Mouse (Mus musculus) ES-E14 (cell line): ENCODE measurements around the gene Hacd3. TPM values are rescaled to one million over a fixed set of nuclear protein-coding genes. Genes with fewer than 3 reads are reported as not detected.

ENCODE experiments used
- DNase-seq: peaks from one replicate; pipeline ENCODE4 v3.0.0-alpha.2; 2013; ENCODE audit warnings: low read depth, low spot score
- H3K27ac ChIP-seq: 2 replicates; pipeline ENCODE4 v1.5.1; 2012; ENCODE audit warnings: low read depth, mild to moderate bottlenecking, low read length, moderate library complexity, mixed read lengths; ENCODE audit not compliant: poor library complexity, insufficient read depth, severe bottlenecking
- H3K36me3 ChIP-seq: 2 replicates; pipeline ENCODE4 v1.6.1; 2012; ENCODE audit warnings: mild to moderate bottlenecking, low read length, moderate library complexity, mixed read lengths; ENCODE audit not compliant: control insufficient read depth, poor library complexity, insufficient read depth, severe bottlenecking
- H3K4me1 ChIP-seq, 2 experiments: fragments of 150-350 bp in 1 of 2; sonication (generic) in 1 of 2; 2 replicates each; pipeline ENCODE4 v1.6.1; 2012; ENCODE audit warnings: low read length in 2 of 2, mild to moderate bottlenecking in 1 of 2, mixed read lengths in 1 of 2; ENCODE audit not compliant: control insufficient read depth in 2 of 2, insufficient read depth in 2 of 2, poor library complexity in 1 of 2
- H3K4me3 ChIP-seq, 2 experiments: fragments of 150-350 bp in 1 of 2; sonication (generic) in 1 of 2; 2 replicates each; pipeline ENCODE4 v1.5.1; 2012; ENCODE audit warnings: low read length in 2 of 2, low read depth in 1 of 2, mild to moderate bottlenecking in 1 of 2, mixed read lengths in 1 of 2; ENCODE audit not compliant: insufficient read depth in 1 of 2, poor library complexity in 1 of 2, severe bottlenecking in 1 of 2
- H3K9ac ChIP-seq: 2 replicates; pipeline ENCODE4 v1.6.1; 2012; ENCODE audit warnings: low read depth, mild to moderate bottlenecking, low read length, mixed read lengths; ENCODE audit not compliant: poor library complexity, insufficient read depth, severe bottlenecking
- H3K9me3 ChIP-seq: fragments of 150-350 bp; sonication (generic); 2 replicates; pipeline ENCODE4 v1.6.1; 2012; ENCODE audit warnings: low read depth, mild to moderate bottlenecking, low read length; ENCODE audit not compliant: control insufficient read depth, insufficient read depth
- CHD2 ChIP-seq: IDR thresholded peaks from 2 replicates; pipeline ENCODE4 v1.6.1; 2014; ENCODE audit warnings: mild to moderate bottlenecking, low read depth, low read length, inconsistent platforms
- HCFC1 ChIP-seq: IDR thresholded peaks from 2 replicates; pipeline ENCODE4 v1.6.1; 2012; ENCODE audit warnings: low read length, inconsistent platforms, borderline replicate concordance; ENCODE audit not compliant: insufficient read depth
- MAFK ChIP-seq: IDR thresholded peaks from 2 replicates; pipeline ENCODE4 v1.6.1; 2014; ENCODE audit warnings: mild to moderate bottlenecking, low read depth, low read length, inconsistent platforms; ENCODE audit not compliant: insufficient read depth
- ZC3H11A ChIP-seq: IDR thresholded peaks from 2 replicates; pipeline ENCODE4 v1.6.1; 2012; ENCODE audit warnings: low read depth, mild to moderate bottlenecking, inconsistent platforms, low read length, borderline replicate concordance
- ZNF384 ChIP-seq: IDR thresholded peaks from 2 replicates; pipeline ENCODE4 v1.6.1; 2012; ENCODE audit warnings: low read depth, low read length, inconsistent platforms
- in situ Hi-C, 2 experiments: fragments of 600-800 bp; cut with MboI; formaldehyde crosslinking; loops; one replicate each; pipeline ENCODE4 v1.15.1; 2025; ENCODE audit warnings: low sequenced_read_pairs in 2 of 2, inconsistent platforms in 1 of 2; ENCODE audit not compliant: unreplicated experiment in 2 of 2
- total RNA-seq: library from RNA; depleted of rRNA; stranded (reverse); fragments of 300-350 nt; gene quantifications from 2 replicates; pipeline ENCODE4 v1.2.3, GENCODE M21; 2012

The Hacd3 gene
- total RNA-seq, 1 experiment, result 50.1 TPM

GRCm38 (mm10) chr9:64960978-64961320, 60.5 kb downstream of the Hacd3 start:
- Histone ChIP-seq H3K4me1 (peaks cover 2 to 3% of the 10 kb centered on the region in 2 experiments; a peak in 2 of 4 replicates), H3K9ac (peak overlapping the region; percentile 98), H3K4me3 (peak overlapping the region; percentile 80 to 91), H3K9me3 (no peaks in the 10 kb centered on the region), H3K27ac (peak overlapping the region; percentile 82), H3K36me3 (peaks cover 2% of the 10 kb centered on the region)
- no peak for DNase-seq
- TF ChIP-seq ZNF384 (0 out of 2 replicates have a peak, but pooled peaks have one; percentile 0), ZC3H11A (no peak)
- in situ Hi-C loops, result no loop called here

GRCm38 (mm10) chr9:64960117-64960977, 61.1 kb downstream of the Hacd3 start, which contains the start of gene Ints14:
Ints14 (plus strand) TSS chr9:64960905.
- Histone ChIP-seq H3K36me3 (no peaks in the 10 kb centered on the region; the same call in none of the 2 replicates), H3K9me3 (no peaks in the 10 kb centered on the region), H3K4me1 (peaks cover 2 to 3% of the 10 kb centered on the region in 2 experiments; a peak in 2 of 4 replicates), H3K9ac (peak within 1 kb of the TSS; percentile 98), H3K27ac (peak within 1 kb of the TSS; percentile 82), H3K4me3 (peak within 1 kb of the TSS; percentile 80 to 91)
- DNase-seq, result peak; percentile 96
- TF ChIP-seq HCFC1, result peak; percentile 88
- no peak for TF ChIP-seq MAFK
- peak; percentile 43; the same call in 1 of the 2 replicates for TF ChIP-seq CHD2
- 0 out of 2 replicates have a peak, but pooled peaks have one; percentile 27 for TF ChIP-seq ZNF384
- no peak for TF ChIP-seq ZC3H11A
- in situ Hi-C loops, result no loop called here

- Histone ChIP-seq H3K4me3 (no peak overlapping the region), H3K36me3 (no peaks in the 10 kb centered on the region), H3K9ac (no peak overlapping the region), H3K27ac (no peak overlapping the region), H3K9me3 (no peaks in the 10 kb centered on the region), H3K4me1 (peaks cover 2 to 3% of the 10 kb centered on the region in 2 experiments; a peak in 2 of 4 replicates)
- DNase-seq, result no peak
- in situ Hi-C loops, result no loop called here
- no peak for TF ChIP-seq MAFK
- peak; percentile 73 for TF ChIP-seq ZNF384
Observed at GRCm38 (mm10) chr9:64957276-64957675, 64.2 kb downstream of the Hacd3 start.

GRCm38 (mm10) chr9:64956337-64956736, 65.2 kb downstream of the Hacd3 start:
- no peaks in the 10 kb centered on the region for H3K36me3 ChIP-seq
- TF ChIP-seq CHD2, result no peak
- TF ChIP-seq ZNF384, result no peak
- no peak for TF ChIP-seq HCFC1
- TF ChIP-seq ZC3H11A, result no peak
- TF ChIP-seq MAFK, result no peak
- in situ Hi-C loops, result no loop called here
- H3K4me3 ChIP-seq, result peak overlapping the region in 1 of 2 experiments; percentile 58; a peak in 2 of 4 replicates
- H3K9ac ChIP-seq, result no peak overlapping the region
- no peaks in the 10 kb centered on the region for H3K9me3 ChIP-seq
- H3K27ac ChIP-seq, result no peak overlapping the region
- peak; percentile 43 for DNase-seq
- peaks cover 2% of the 10 kb centered on the region in 2 experiments; a peak in 1 of 4 replicates for H3K4me1 ChIP-seq
